Mouse (Mus musculus) induced T-regulatory cell, adult 2 months (primary cell): ENCODE results near the gene Smu1.

Source experiments
- DNase-seq: peaks from one replicate; pipeline ENCODE4 v3.0.0-alpha.2; 2012; ENCODE audit warnings: low read depth

Smu1 gene

GRCm38 (mm10) chr4:40757157-40757779 lies 455 bp downstream of the Smu1 start:
- peak; percentile 80 for DNase-seq

GRCm38 (mm10) chr4:40735351-40735750 lies 22.4 kb downstream of the Smu1 start:
- no peak for DNase-seq

GRCm38 (mm10) chr4:40731262-40731661 lies 26.5 kb downstream of the Smu1 start:
- no peak for DNase-seq

GRCm38 (mm10) chr4:40727247-40727646 lies 30.5 kb downstream of the Smu1 start:
- DNase-seq, result peak; percentile 49

- no peak for DNase-seq
These were observed 32.2 kb downstream of the Smu1 start for GRCm38 (mm10) chr4:40725554-40725953.

- DNase-seq, result no peak
These were observed 32.6 kb downstream of the Smu1 start for GRCm38 (mm10) chr4:40725141-40725540.

- DNase-seq, result peak; percentile 88
These were observed 34.8 kb downstream of the Smu1 start for GRCm38 (mm10) chr4:40722687-40723460.

GRCm38 (mm10) chr4:40722011-40722666 lies 35.6 kb downstream of the Smu1 start, which contains the start of gene Dnaja1:
TSS of gene Dnaja1 (plus strand) at chr4:40722150.
- DNase-seq, result peak; percentile 98

- DNase-seq, result peak; percentile 90
These were observed 36.8 kb downstream of the Smu1 start for GRCm38 (mm10) chr4:40720910-40721309.

GRCm38 (mm10) chr4:40717141-40717540 lies 40.6 kb downstream of the Smu1 start:
- no peak for DNase-seq

- no peak for DNase-seq
These were observed 53.9 kb downstream of the Smu1 start for GRCm38 (mm10) chr4:40703710-40704275.

GRCm38 (mm10) chr4:40702797-40703709 lies 54.7 kb downstream of the Smu1 start, which contains the start of gene Aptx:
TSS of gene Aptx (minus strand) at chr4:40703194.
- peak; percentile 99 for DNase-seq

- peak; percentile 17 for DNase-seq
These were observed 55.9 kb downstream of the Smu1 start for GRCm38 (mm10) chr4:40701796-40702195.

- DNase-seq, result no peak
These were observed 57.5 kb downstream of the Smu1 start for GRCm38 (mm10) chr4:40700216-40700615.

- no peak for DNase-seq
These were observed 60.7 kb downstream of the Smu1 start for GRCm38 (mm10) chr4:40697059-40697458.

- no peak for DNase-seq
These were observed 66.6 kb downstream of the Smu1 start for GRCm38 (mm10) chr4:40691100-40691499.
